Mouse (Mus musculus) erythroblast, embryonic 14.5 days (primary cell): Measurements from ENCODE around the gene Hip1r. TPM values are rescaled to one million over a fixed set of nuclear protein-coding genes. Genes with fewer than 3 reads are reported as not detected.

Source experiments
- H3K27me3 ChIP-seq: 2 replicates; pipeline ENCODE4 v1.6.1; 2012; ENCODE audit warnings: inconsistent platforms; ENCODE audit not compliant: control insufficient read depth
- H3K36me3 ChIP-seq: 2 replicates; pipeline ENCODE4 v1.6.1; 2012; ENCODE audit warnings: mild to moderate bottlenecking, inconsistent platforms; ENCODE audit not compliant: control insufficient read depth
- H3K4me1 ChIP-seq: 2 replicates; pipeline ENCODE4 v1.6.1; 2012; ENCODE audit warnings: inconsistent platforms; ENCODE audit not compliant: control insufficient read depth
- H3K4me3 ChIP-seq: replicated peaks from 2 replicates; pipeline ENCODE3; 2012; ENCODE audit warnings: moderate library complexity, mild to moderate bottlenecking, inconsistent platforms
- H3K9me3 ChIP-seq: 2 replicates; pipeline ENCODE4 v1.6.1; 2012; ENCODE audit warnings: low read length, inconsistent platforms, mixed read lengths; ENCODE audit not compliant: control insufficient read depth
- GATA1 ChIP-seq: IDR thresholded peaks from 2 replicates; pipeline ENCODE4 v1.6.1; 2012; ENCODE audit warnings: low read length, inconsistent platforms, mixed read lengths
- TAL1 ChIP-seq: IDR thresholded peaks from 3 replicates; pipeline ENCODE4 v1.6.1; 2012; ENCODE audit warnings: low read length, inconsistent platforms, mixed read lengths
- polyA plus RNA-seq: library from polyadenylated mRNA; stranded (reverse); fragments of >175 nt; gene quantifications from 2 replicates; pipeline ENCODE4 v1.2.3, GENCODE M21; 2012

Gene Hip1r
- polyA plus RNA-seq, 1 experiment = 0.37 TPM

DNA sequence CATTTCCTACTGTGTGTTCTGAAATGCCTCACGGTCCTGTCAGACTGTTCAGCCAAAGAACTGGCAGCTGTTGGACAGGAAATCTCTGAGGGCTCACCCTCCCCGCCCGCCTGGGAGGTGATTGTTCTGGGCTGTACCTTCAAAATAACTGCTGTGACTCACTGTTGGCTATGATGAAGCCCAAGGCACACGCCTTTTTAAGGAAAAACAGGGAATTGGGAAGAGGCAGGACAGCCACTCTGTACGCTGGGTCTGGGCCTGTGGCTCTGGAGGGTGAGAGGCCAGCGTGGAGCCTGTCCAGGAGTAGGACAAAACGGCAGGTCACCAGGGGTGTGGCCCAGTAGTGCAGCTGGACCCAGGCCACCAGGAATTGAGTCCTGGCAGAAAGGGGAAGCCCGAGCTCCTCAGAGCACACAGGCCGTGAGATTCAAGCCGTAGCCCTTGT, 18.8 kb downstream of the Hip1r start:
- Histone ChIP-seq H3K36me3 (peaks cover 42% of the 10 kb centered on the region), H3K9me3 (no peaks in the 10 kb centered on the region), H3K4me1 (peaks cover 11% of the 10 kb centered on the region), H3K4me3 (no peak overlapping the region), H3K27me3 (no peaks in the 10 kb centered on the region)
- no peak for TF ChIP-seq GATA1
- TF ChIP-seq TAL1 = no peak

GRCm38 (mm10) chr5:123992794-123993193, 19.4 kb downstream of the Hip1r start:
- Histone ChIP-seq H3K36me3 (peaks cover 47% of the 10 kb centered on the region), H3K4me3 (no peak overlapping the region), H3K27me3 (no peaks in the 10 kb centered on the region), H3K4me1 (peaks cover 8% of the 10 kb centered on the region), H3K9me3 (no peaks in the 10 kb centered on the region)
- TF ChIP-seq GATA1 (no peak), TAL1 (no peak)

- Histone ChIP-seq H3K27me3 (no peaks in the 10 kb centered on the region), H3K9me3 (no peaks in the 10 kb centered on the region), H3K36me3 (peaks cover 49% of the 10 kb centered on the region), H3K4me1 (peaks cover 9% of the 10 kb centered on the region), H3K4me3 (no peak overlapping the region)
- TF ChIP-seq TAL1 (no peak), GATA1 (no peak)
These were observed 20.0 kb downstream of the Hip1r start for GRCm38 (mm10) chr5:123993263-123994036.

DNA sequence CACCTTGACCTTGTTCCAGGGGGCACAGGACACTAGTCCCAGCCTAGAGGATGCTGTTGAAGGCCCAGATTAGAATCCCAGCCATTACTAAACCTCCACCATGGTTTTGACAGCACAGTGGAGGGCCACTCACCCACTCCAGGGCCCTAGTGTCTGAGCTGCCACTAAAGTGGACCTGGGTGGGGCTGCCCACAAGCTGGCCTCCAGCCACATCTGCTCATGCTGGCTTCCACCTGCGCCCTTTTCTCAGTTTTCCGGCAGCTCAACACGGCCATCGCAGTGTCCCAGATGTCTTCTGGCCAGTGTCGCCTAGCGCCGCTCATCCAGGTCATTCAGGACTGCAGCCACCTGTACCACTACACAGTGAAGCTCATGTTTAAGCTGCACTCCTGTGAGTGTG, 21.0 kb downstream of the Hip1r start:
- Histone ChIP-seq H3K27me3 (no peaks in the 10 kb centered on the region), H3K36me3 (peaks cover 52% of the 10 kb centered on the region), H3K4me1 (peaks cover 17% of the 10 kb centered on the region), H3K9me3 (no peaks in the 10 kb centered on the region), H3K4me3 (no peak overlapping the region)
- TF ChIP-seq TAL1 (no peak), GATA1 (no peak)

DNA sequence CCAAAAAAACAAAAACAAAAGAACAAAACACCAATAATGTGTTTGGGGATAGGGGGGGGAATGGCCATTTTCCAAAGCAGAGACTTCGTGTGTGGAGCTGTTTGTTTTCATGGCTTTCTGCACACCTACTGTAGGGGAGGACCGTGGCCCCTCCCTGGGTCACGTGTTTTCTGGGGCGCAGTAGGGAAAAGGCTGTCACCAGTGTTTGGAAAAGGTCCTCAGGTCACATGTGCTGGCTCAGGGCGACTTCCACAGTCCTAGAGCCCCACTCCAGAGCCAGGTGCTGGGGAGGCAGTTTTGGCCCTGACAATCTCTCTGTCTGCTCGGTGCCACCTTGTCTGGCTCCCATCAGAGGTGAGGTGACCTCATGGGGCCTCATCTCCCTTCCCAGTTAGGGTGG, 22.0 kb downstream of the Hip1r start:
- H3K27me3 ChIP-seq = no peaks in the 10 kb centered on the region
- H3K4me1 ChIP-seq = peaks cover 20% of the 10 kb centered on the region
- H3K9me3 ChIP-seq = no peaks in the 10 kb centered on the region
- H3K4me3 ChIP-seq = no peak overlapping the region
- peaks cover 56% of the 10 kb centered on the region for H3K36me3 ChIP-seq
- TF ChIP-seq GATA1 = no peak
- no peak for TF ChIP-seq TAL1

GRCm38 (mm10) chr5:123996194-123996593, 22.8 kb downstream of the Hip1r start:
- H3K27me3 ChIP-seq = no peaks in the 10 kb centered on the region
- H3K36me3 ChIP-seq = peaks cover 59% of the 10 kb centered on the region
- H3K4me3 ChIP-seq = no peak overlapping the region

DNA sequence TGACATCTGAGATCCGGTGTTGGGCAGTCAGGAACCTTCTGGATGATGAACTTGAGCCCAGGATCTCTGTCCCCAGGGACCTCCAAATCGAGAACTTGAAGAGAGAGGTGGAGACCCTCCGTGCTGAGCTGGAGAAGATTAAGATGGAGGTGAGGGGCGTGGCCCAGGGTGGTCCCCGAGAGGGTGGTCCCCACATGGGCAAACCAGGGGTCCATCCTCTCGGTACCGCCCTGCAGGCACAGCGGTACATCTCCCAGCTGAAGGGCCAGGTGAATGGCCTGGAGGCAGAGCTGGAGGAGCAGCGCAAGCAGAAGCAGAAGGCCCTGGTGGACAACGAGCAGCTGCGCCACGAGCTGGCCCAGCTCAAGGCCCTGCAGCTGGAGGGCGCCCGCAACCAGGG, 23.3 kb downstream of the Hip1r start:
- Histone ChIP-seq H3K4me1 (peaks cover 26% of the 10 kb centered on the region), H3K4me3 (no peak overlapping the region), H3K36me3 (peaks cover 59% of the 10 kb centered on the region), H3K9me3 (no peaks in the 10 kb centered on the region), H3K27me3 (no peaks in the 10 kb centered on the region)
- no peak for TF ChIP-seq TAL1
- TF ChIP-seq GATA1 = no peak

More at GRCm38 (mm10) chr5:123996194-123996593, 22.8 kb downstream of the Hip1r start:
- Histone ChIP-seq H3K4me1 (peaks cover 26% of the 10 kb centered on the region), H3K9me3 (no peaks in the 10 kb centered on the region)
- TF ChIP-seq GATA1 (no peak), TAL1 (no peak)

DNA sequence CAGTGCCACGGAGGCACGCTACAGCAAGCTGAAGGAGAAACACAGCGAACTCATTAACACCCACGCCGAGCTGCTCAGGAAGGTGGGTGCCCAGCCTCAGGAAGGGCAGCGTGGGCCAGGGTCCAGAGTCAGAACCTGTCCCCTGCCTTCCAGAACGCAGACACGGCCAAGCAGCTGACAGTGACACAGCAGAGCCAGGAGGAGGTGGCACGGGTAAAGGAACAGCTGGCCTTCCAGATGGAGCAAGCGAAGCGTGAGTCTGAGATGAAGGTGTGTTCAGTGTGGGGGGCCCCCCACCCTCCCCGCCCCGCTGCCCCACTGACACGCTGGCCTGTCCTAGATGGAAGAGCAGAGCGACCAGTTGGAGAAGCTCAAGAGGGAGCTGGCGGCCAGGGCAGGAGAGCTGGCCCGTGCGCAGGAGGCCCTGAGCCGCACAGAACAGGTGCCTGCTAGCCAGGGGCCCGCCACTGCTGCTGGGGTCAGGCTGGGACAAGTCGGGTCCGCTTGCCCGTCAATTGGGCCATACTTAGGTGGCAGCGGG, 23.9 kb downstream of the Hip1r start:
- H3K4me1 ChIP-seq = peaks cover 26% of the 10 kb centered on the region
- peaks cover 62% of the 10 kb centered on the region for H3K36me3 ChIP-seq
- H3K27me3 ChIP-seq = no peaks in the 10 kb centered on the region
- TF ChIP-seq GATA1 (no peak), TAL1 (no peak)
- no peaks in the 10 kb centered on the region for H3K9me3 ChIP-seq
- H3K4me3 ChIP-seq = no peak overlapping the region

GRCm38 (mm10) chr5:123997811-123998210, 24.4 kb downstream of the Hip1r start:
- Histone ChIP-seq H3K4me1 (peaks cover 26% of the 10 kb centered on the region), H3K27me3 (no peaks in the 10 kb centered on the region), H3K9me3 (no peaks in the 10 kb centered on the region), H3K4me3 (no peak overlapping the region), H3K36me3 (peaks cover 64% of the 10 kb centered on the region)
- TF ChIP-seq GATA1 = no peak
- TF ChIP-seq TAL1 = no peak
